Mouse (Mus musculus) T-helper 1 cell (primary cell): ENCODE measurements around the gene Cbarp.

Source experiments
- in situ Hi-C: fragments of 300-600 bp; cut with MboI, MseI; formaldehyde crosslinking; loops from one replicate; pipeline ENCODE4 v1.15.1; 2025; ENCODE audit warnings: high pct_unique_total_duplicates

The Cbarp gene

DNA sequence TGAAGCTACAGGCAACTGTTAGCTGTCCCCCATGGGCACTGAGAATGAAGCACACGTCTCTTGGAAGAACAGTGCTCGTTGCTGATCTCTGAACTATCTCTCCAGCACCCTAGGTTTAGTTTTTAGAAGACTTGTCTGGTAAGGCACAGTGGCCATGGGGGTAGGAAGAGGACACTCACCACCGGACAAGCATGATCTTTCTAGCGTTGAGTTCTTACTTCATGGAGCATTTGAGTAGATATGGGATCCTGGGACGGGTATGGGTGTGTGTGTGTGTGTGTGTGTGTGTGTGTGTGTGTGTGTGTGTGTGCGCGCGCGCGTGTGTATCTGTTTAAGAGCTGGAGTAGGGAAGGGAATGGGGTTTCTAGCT, at the start of gene Cbarp:
TSS of gene Cbarp (minus strand) at position 170 of the 370 bp plus-strand sequence.
- in situ Hi-C loops, result no loop called here

DNA sequence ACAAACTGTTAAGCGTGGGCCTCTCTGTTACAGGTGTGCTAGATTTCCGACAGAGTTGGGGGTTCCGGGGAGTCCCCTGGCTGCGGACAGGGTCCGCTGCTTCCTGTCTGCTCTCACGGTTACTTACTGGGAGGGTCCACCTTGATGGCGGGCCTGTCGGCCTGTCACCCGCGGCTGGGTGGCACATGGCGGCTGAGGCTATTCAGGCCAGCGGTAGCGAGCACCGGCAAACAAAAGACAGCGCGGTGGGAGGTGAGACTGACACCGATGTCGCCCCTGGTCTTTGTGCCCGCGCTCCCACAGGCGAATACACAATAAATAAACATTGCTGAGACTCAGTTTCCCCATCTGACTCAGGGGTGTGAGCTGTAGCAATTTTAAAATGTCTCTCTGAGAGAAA, 49.4 kb upstream of the Cbarp start:
- in situ Hi-C loops, result no loop called here

DNA sequence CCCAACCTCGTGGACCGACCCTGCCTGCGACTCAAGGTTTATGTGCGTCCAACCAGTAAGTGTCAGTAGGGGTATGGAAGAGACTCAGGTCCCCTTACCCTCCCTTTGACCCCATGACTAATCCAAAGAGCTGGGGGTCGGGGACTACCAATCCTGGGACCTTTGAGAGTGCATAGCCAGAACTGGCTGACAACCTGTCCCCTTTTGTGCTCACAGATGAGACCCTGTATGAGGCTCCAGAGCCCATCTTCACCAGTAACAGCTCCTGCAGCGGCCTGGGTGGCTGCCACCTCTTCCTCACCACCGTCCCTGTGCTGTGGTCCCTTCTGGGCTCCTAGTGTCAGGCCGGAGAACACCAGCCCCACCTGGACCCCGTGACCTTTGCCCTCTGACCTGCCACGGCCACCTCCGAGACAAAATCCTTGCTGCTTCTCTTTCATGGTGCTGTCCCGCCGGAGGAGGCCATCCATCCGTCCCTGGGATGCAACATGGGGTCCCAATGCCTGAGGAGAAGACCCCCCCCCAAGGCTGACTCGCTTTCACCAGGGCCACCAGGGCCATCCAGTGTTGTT, 47.9 kb upstream of the Cbarp start:
- in situ Hi-C loops, result no loop called here

DNA sequence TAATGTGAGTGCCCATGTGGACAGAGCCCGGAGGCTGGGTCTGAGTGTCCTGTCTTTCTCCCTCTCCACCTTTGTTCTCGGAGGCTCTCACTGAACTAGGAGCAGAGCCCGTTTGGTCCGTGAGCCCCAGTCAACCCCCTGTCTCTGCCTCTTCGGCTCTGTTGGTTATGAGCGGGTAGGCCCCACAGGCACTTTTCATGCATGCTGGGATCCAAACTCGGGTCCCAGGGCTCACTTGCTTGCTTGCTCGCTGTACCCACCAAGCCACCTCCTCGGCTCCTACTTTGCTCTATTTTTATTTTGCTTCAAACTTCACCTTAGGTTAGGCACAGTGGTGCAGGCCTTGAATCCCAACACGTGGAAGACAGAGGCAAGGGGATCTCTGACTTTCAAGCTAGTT, 47.1 kb upstream of the Cbarp start:
- in situ Hi-C loops, result no loop called here

DNA sequence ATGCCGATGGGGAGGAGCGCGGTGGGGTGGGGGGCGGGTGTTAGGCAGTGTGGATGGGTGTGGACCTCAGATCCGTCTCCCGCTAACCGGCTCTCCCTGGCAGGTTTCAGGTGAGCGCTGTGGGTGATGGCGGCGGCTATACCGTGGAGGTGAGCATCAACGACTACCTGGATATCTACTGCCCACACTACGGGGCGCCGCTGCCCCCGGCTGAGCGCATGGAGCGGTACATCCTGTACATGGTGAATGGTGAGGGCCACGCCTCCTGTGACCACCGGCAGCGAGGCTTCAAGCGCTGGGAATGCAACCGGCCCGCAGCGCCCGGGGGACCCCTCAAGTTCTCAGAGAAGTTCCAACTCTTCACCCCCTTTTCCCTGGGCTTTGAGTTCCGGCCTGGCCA, 46.0 kb upstream of the Cbarp start:
- in situ Hi-C loops, result no loop called here

DNA sequence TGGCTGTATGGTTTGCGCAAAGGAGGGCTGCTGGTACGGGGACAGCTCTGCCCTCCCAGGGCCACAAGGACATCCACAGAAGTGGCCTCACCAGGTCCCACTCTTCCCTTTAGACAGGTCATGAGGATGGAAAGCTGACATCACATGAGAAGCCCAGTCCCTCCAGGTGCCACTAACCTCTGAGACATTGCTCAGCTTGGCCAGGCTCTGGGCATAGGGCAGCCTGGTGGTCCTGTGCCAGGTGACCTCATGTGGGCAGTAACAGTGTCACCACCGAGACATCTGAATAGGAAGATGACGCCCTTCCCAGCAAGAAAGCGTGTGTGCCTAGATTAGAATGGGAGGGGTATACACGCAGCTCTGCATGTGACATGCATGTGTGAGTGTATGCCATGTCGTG, 41.9 kb upstream of the Cbarp start:
- in situ Hi-C loops, result no loop called here

DNA sequence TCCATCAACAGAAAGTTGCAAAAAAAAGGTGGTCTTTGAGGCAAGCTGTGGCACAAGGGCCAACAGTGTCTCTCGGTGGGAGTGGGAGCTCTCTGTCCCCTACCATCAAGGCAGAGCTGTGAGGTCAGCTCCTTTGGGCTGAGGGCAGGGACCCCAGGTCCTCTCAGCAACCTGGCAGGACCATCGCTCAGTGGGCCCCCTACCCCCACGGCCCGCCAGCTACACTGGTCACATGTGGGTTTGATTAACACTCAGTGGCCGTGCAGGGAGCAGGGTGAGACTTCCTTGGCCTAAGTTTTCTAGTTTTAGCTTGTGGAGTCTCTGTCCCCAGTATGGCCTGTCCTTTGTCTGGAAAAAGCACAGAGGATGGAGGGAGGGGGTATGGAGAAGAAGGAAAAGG, 40.2 kb upstream of the Cbarp start:
- in situ Hi-C loops, result no loop called here

DNA sequence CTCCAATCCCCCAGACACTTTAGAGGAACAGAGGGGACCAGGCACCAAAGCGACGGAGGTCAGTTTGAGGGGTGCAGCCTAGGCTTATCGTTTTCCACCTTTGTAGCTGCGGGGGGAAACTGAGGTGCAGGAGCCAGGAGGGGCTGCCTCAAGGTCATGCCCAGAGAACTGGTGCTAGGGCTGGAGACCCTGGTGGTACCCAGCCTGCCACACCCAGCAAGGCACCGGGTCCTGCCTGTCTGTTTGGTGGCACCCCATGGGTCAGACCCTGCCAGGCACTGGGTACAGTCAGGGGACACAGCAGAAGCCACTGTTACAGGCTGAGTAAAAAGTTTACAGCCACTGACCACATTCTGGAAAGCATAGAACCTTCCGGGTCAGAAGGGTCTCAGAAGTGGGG, 39.7 kb upstream of the Cbarp start:
- in situ Hi-C loops, result no loop called here

DNA sequence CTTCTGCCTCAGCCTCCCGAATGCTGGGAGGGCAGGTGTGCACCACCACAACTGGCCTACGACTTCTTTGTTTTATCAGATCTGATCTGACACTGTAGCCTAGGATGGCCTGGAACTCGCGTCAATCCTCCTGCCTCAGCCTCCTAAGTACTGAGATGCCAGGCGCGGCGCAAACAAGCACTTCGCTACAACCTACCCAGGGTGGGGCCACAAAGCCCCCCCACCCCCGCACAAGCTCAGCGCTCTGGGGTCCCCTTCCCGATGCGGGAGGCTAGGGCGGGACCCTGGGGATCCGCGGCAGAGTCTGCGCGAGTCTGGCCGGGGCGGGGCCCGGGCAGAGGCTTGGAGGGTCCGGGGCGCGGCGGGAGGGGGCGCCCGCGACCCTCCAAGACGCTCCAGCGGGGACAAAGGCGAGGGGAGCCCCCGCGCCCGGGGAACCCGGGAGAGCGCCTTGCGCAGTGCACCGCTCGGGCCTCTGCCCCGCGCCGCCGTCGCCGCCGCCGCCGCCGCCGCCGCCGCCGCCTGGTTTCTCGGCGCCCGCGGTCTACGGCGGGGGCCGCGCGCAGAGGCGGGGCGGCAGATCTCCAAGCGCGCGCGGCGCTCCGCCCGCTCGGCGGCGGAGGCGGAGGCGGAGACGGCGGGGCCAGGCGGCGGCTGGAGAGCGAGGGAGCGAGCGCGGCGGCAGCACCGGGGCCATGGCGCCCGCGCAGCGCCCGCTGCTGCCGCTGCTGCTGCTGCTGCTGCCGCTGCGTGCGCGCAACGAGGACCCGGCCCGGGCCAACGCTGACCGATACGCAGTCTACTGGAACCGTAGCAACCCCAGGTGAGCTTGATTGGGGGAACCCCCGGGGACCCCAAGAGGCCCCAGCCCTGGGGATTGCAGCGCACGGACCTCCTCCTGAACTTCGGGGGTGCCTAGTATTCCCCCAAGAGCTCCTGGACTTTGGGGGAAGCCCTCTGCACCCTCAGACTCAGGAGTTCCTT, 38.7 kb upstream of the Cbarp start, which contains the start of gene Efna2:
TSS of gene Efna2 (plus strand) at position 415 of the 984 bp plus-strand sequence.
- in situ Hi-C loops, result loop anchor here (5.0 kb wide), 1 partner anchor 63 kb away; no protein-coding TSS in a partner anchor

DNA sequence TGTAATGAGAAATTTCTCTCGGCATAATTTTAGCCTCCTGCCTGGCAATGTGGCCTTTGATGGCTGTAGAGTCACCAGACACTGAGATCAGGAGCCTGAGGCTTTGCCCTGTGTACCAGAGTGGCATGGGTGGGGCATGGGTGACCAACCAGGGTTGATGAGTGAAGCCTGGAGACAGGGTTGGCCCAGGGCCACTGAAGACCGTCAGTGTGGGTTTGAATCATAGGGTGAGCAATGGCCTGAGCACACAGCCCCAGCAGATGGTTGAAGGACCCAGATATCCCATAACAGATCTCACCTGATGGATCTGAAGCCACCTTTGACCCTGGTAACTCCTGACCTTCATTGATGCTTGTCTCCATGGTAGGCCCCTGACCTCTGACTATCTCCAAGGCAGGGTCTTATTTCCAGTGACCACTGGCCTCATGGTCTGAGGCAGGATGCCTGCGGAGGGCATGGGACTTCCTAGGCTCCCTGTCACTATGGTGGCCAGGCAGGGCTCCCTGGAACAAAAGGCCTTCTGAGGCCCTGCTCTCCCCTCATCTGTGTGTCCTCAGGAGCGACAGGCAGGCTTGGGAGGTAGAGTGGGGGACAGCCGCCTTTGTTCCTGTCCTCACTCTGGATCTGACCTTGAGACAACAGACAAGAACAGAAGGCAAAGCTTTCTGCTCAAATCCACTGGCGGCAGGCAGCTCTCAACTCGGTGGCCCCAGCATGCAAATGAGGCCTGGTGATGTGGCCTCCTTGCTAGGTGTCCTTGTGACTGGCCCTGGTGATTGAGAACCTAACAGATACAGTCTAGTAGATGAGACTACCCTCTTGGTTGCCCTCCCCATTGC, 37.0 kb upstream of the Cbarp start:
- in situ Hi-C loops, result loop anchor here (5.0 kb wide), 1 partner anchor 65 kb away; no protein-coding TSS in a partner anchor

DNA sequence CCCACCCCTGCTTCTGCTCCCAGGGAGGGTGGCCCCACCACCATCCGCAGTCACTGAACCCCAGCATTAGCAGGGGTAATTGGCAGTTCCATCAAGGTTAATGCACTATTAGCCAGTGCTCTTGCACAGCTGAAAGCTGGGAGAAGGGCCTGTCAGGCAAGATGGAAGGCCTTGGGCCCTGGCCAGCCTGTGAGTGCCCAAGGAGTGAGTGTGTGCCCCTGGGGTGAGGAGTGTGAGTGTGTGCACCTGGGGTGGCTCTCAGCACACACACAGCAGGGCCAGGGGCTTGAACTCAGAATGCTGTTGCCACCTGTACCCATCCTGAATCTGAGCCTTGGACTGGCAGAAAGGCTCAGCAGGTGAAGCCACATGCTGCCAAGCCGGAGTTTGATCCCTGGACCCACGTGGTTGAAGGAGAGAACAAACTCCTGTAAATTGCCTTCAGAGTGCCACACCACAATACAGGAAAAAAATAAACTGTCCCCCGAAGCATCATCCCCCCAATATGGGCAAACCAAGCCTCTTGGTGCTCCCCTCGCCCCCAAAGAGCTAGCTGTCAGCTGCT, 35.7 kb upstream of the Cbarp start:
- in situ Hi-C loops, result loop anchor here (5.0 kb wide), 1 partner anchor 66 kb away; no protein-coding TSS in a partner anchor

DNA sequence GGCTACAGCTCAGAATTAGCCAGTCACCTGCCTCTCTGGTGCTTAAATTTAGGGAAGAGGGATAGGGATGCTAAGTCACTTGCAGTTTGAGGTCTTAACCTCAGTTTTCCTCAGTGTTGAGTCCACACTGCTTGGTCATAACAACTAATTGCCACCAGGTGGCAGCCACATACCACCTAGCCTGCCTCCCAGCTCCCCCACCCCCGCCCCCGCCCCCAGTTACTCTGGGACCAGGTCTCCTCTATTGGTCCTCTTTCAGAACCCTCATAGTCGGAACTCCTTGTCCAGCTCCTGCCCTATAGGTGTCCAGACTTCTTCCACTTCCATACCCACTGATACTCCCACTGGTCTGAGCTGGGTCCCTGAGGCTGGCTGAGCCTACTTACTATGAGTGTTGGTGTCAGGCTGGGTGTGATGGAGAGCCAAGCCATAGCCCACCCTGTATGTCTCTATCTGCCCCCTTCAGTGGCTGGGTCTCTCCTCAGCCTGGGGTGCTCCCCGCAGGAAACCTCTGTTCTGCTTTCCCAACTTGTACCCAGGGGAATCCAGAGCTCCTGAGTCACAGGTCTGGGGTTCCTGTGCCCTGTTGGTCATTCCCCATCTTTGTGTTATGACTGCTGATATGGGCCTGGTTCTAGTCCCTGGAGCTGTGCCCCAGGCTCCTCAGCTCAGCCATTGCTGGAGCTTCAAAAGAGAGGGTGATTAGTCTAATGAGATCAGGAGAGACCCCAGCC, 35.1 kb upstream of the Cbarp start:
- in situ Hi-C loops, result loop anchor here (5.0 kb wide), 1 partner anchor 67 kb away; no protein-coding TSS in a partner anchor

DNA sequence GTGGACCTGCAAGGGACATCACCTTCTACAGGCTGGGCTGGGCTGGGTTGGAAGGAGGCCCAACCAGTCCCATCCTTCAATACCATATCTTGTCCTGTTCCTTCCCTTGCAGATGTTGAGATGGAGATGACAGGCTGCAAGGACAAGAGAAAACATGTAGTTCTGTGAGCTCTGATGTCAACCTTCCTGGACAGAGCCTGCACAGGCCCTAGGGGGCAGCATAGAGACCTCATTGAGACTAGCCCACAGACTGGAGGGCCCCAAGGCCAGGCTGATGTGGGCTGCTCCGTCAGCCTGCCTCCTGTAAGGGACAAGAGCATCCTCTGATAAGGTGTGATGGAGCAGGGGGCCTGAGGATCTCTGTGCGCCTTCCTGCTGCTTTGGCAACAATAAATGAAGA, 34.1 kb upstream of the Cbarp start:
- in situ Hi-C loops, result loop anchor here (5.0 kb wide), 1 partner anchor 68 kb away; no protein-coding TSS in a partner anchor

DNA sequence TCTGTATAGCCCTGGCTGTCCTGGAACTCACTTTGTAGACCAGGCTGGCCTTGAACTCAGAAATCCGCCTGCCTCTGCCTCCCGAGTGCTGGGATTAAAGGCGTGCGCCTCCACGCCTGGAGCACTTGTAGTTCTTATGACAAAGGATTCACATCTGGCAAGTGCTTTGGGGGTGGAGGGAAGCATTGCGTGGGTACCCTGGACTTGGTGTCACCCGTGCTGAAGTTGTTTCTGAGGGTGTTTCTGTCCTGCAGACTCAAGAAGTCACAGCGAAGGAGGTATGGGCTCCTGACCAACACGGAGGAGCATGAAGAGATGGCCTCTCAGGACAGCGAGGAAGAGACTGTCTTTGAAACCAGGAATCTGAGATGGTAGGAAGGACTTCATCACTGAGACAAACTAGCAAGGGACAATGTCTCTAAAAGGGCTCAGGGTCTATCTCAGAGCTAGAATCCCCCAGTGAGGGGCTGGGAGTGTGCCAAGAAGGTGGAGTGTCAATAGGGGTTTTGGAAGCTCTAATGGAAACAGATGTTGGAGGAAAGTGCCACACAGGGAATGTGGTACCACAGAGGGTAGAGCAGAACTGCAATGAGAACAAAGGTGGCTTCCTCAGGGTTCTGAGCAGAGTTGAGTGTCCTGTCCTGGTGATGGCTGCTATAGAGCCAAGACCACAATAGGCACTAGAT, 33.5 kb upstream of the Cbarp start:
- in situ Hi-C loops, result no loop called here

DNA sequence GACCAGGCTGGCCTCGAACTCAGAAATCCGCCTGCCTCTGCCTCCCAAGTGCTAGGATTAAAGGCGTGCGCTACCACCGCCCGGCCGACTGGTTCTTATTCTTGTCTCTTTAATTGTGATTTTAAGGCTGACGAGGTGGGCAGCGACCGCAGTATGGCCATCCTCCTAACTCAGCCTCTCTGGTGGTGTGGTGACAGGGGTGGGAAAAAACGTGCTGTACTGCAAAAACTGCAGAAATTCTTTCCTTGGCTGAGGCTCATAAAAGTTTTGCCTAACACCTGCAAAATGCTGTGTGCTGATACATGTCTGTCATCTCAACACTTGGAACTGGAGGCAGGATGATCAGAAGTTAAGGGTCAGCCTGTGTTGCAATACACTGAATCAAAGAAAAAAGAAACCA, 32.7 kb upstream of the Cbarp start:
- in situ Hi-C loops, result no loop called here

DNA sequence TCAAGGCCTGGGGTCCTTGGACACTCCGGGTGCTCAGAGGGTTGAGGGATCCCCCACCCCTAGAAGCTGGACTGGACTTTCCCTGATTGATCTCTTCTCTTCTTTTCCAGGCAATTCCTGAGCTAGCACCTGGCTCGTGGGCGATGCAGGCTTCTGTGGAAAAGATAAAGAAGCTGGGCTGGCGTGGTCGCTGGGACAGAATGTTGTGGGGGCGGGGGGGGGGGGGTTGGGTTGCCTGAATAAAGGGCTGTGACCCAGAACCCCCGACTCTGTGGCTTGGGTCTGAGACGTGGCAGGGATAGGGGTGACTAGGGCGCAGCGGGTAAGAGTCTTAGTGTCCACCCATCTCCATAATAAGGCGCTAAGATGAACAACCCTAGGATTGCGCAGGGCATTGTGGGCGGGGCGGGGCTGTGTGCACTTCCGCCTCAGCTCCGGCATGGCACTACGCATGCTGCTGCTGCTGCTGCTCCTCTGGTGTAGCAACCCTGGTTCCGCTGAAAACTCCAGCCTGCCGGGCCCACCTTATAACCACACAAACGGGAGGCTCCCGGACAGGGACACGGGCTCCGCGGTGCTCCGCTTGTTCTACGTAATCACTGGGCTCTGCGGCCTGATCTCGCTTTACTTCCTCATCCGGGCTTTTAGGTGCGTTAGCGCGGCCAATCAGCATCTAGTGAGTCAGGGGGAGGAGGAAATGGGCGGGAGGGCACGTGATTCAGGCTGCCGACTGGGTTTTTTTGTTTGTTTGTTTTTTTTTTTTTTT, 32.1 kb upstream of the Cbarp start, which contains the start of gene 1600002K03Rik:
TSS of gene 1600002K03Rik (plus strand) at position 418 of the 766 bp plus-strand sequence.
- in situ Hi-C loops, result no loop called here

DNA sequence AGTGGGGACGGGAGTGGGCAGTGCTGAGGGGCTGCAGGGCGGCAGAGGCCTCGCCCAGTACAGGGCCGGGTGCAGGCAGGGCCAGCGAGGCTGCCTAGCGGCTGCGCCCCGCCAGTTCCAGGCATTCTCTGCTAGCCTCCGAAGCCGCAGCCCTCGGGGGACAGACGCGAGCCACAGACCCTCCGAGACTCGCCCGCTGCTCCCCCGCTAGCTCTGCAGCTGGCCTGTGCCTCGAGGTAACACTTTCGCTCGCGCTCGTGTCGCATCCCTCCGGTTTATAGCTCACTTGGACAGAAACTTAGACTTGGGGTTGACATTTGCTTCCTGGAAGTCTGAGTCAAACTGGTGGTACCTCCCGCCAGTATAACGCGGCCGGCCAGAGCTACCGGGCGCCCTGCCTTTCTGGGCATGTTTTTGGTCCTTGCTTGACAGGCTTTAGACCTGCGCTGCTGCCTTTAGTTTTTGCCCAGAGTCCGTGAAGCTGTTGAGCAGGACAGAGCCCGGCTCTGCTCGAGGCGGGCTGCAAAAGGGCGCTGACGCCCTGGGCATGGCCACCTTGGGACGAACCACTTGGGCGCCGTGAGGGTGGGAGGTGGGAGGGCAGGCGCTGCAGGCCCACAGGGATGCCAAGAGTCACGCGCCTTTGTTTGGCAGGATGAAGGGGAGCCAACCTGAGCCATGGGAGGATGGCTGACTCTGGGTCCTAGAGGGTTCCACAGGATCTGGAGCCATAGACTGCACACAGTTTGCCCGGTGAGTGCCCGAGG, 31.3 kb upstream of the Cbarp start:
- in situ Hi-C loops, result no loop called here

DNA sequence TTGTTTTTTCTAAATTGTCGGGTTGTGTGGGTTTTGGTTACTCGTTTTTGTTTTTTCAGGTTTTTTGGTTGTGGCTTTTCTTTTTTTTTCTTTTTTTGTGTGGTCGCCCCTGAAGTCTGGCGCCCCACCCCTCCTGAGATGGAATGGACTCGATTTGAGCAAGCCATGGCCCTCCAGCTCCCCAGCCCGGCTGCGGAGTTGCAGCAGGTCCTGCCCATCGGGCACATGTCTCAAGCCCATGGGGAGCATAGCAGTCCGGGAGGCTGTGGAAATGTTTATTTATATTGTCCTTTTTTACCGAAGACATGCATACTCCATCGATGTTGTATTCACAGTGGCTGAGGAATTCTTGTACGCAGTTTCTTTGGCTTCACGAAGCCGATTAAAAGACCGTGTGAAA, 30.6 kb upstream of the Cbarp start:
- in situ Hi-C loops, result no loop called here

DNA sequence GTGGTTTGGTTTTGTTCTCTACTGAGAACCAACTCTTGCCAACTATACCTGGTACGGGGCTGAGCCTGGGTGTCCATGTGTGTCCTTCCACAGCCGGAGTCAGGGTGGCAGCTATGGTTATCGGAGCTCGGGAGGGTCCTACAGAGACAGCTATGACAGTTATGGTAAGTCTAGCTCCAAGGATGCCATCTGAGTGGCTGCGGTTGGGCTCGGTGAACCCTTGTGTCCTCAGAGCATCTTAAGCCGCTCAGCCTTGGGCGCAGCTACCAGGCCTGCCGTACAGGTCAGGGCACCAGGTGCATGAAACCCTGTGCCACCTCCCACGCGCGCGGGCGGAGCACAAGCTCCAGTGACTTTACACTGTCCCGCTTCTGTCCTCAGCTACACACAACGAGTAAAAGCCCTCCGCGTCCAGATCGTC, 30.0 kb upstream of the Cbarp start:
- in situ Hi-C loops, result no loop called here
